Mouse (Mus musculus) lung, embryonic 14.5 days (tissue): ENCODE measurements around the gene Trmu. TPM values are rescaled to one million over a fixed set of nuclear protein-coding genes. Genes with fewer than 3 reads are reported as not detected.

Experiments
- ATAC-seq: fragments of 200-750 bp; cut with Nextera tagmentation; 2 replicates; pipeline ENCODE4 v1.8.0; 2017; ENCODE audit warnings: mild to moderate bottlenecking, moderate TSS enrichment, moderate library complexity; ENCODE audit not compliant: insufficient read depth
- DNase-seq: peaks from one replicate; pipeline ENCODE4 v3.0.0-alpha.2; 2015
- H3K27ac ChIP-seq: fragments of 300-500 bp; sonication (generic); 2 replicates; pipeline ENCODE4 v1.5.1; 2014; ENCODE audit warnings: low read depth, mild to moderate bottlenecking, moderate library complexity
- H3K27me3 ChIP-seq: fragments of 300-500 bp; sonication (generic); 2 replicates; pipeline ENCODE4 v1.6.1; 2014; ENCODE audit warnings: low read length, control low read depth; ENCODE audit not compliant: insufficient read depth
- H3K36me3 ChIP-seq: fragments of 300-500 bp; sonication (generic); 2 replicates; pipeline ENCODE4 v1.6.1; 2014; ENCODE audit warnings: control low read depth; ENCODE audit not compliant: insufficient read depth
- H3K4me1 ChIP-seq: fragments of 300-500 bp; sonication (generic); 2 replicates; pipeline ENCODE4 v1.6.1; 2014; ENCODE audit warnings: antibody characterized with exemption, control low read depth; ENCODE audit not compliant: insufficient read depth
- H3K4me2 ChIP-seq: fragments of 300-500 bp; sonication (generic); 2 replicates; pipeline ENCODE4 v1.6.1; 2014; ENCODE audit warnings: mild to moderate bottlenecking
- H3K4me3 ChIP-seq: fragments of 300-500 bp; sonication (generic); 2 replicates; pipeline ENCODE4 v1.5.1; 2014; ENCODE audit warnings: low read depth, low read length
- H3K9ac ChIP-seq: fragments of 300-500 bp; sonication (generic); 2 replicates; pipeline ENCODE4 v1.6.1; 2014
- H3K9me3 ChIP-seq: fragments of 300-500 bp; sonication (generic); 2 replicates; pipeline ENCODE4 v1.6.1; 2016; ENCODE audit warnings: low read depth, low read length, control low read depth
- CTCF ChIP-seq: IDR thresholded peaks from 2 replicates; pipeline ENCODE4 v1.5.1; 2016; ENCODE audit warnings: antibody characterized with exemption, low read depth
- WGBS: fragments of 180-500 bp; shearing (Covaris S2); extraction: QIAGEN DNeasy Blood & Tissue Kit; methylation state at CpG from one replicate; pipeline ENCODE4 v1.1.7; 2014; 5-methylcytosine and 5-hydroxymethylcytosine counted together
- polyA plus RNA-seq: library from polyadenylated mRNA; unstranded; fragments of >200 nt; fragmentation: Nextera tagmentation; extraction: Ambion mirVana; gene quantifications from 2 replicates; pipeline ENCODE4 v1.2.1, GENCODE M21; 2014

Trmu gene
- polyA plus RNA-seq, 1 experiment from 2014 or later, result 36.9 TPM

DNA sequence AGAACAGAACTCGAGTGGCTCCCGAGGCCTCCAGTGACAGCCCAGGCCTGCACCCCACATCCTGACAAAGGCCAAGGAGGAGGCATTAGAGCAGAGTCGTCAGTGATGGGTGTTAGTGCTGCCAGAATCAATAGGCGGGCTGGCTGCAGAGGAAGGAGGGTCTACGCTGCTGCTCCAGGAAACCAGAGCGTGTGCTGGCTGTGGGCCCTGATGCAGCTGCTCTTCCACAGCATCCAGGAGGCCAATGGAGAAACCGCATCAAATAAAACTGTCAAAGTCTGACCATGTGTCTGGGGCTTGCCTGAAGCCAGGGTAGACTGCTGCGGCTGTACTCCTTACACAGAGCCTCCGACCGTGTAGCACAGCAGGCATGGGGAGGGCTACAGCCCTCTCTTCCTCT, 18.0 kb downstream of the Trmu start:
- no peaks in the 10 kb centered on the region for H3K27me3 ChIP-seq
- no peaks in the 10 kb centered on the region for H3K9me3 ChIP-seq
- no peak overlapping the region for H3K9ac ChIP-seq
- TF ChIP-seq CTCF, result no peak
- H3K4me1 ChIP-seq, result no peaks in the 10 kb centered on the region
- H3K36me3 ChIP-seq, result peaks cover 83% of the 10 kb centered on the region
- no peak overlapping the region for H3K4me3 ChIP-seq
- H3K4me2 ChIP-seq, result no peak overlapping the region
- ATAC-seq, result no peak
- no peak overlapping the region for H3K27ac ChIP-seq
- no peak for DNase-seq
- 83% methylated on average over 10 of the region's 10 CpGs for WGBS

DNA sequence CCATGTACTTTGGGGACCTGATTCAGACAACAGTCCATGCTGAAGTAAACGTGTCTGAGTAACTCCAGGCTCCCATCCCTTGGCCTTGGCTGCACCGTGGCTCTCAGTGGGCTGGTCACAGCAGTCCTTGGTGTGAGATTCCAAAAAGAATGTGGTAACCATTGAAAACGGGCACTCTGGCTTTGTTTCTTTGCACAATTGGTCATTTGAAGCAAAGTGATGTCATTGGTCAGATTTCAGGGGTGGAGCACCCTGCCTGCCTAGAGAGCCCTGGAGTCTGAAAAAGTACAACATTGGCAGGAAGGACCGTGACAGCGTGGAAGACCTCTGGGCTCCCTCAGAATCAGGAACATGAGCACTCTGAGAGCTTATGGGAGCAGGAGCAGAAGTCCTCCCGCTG, 20.3 kb downstream of the Trmu start:
- WGBS, result 73% methylated on average over 6 of the region's 6 CpGs
- Histone ChIP-seq H3K27ac (no peak overlapping the region), H3K4me3 (no peak overlapping the region), H3K9me3 (no peaks in the 10 kb centered on the region), H3K4me1 (no peaks in the 10 kb centered on the region), H3K4me2 (no peak overlapping the region), H3K9ac (no peak overlapping the region), H3K36me3 (peaks cover 70% of the 10 kb centered on the region), H3K27me3 (no peaks in the 10 kb centered on the region)
- no peak for DNase-seq
- no peak for ATAC-seq
- no peak for TF ChIP-seq CTCF

DNA sequence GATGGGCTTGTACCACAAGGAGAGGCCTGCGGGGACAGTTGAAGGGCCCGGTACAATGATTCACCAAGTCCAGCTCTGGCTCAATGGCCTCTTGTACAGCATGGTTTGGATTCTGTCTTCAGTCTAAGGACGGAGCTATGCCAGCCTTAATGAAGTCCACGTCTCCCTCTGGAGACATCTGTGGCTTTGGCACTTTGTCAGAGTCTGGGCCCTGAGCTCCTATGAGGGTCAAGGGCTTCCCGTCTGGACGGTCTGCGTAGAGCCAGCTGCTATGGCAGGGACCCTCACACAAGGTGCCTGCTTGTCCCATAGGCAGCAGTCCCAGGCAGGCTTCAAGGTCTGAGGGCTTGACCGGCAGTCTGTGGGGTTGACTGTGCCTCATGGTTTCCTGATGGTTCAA, 21.2 kb downstream of the Trmu start:
- H3K36me3 ChIP-seq, result peaks cover 61% of the 10 kb centered on the region
- no peaks in the 10 kb centered on the region for H3K9me3 ChIP-seq

DNA sequence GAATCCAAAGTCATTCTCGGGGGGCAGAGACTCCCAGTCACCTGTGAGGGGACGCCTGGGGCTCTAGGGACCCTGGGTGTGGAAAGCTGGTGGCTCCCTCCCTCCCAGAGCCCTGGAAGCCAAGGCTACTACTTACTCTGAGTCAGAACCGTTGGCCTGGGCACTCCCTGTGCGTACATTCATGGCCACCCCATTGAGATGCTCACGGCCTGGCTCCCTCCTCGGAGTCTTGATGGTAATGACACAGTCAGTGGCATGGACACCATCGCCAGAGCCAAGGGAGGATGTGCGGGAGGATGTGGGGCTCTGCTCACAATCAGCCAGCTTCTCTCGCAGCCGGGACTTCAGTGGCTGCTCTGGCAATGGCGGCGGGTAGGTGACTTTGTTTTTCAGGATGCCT, 21.7 kb downstream of the Trmu start:
- Histone ChIP-seq H3K4me3 (no peak overlapping the region), H3K36me3 (peaks cover 56% of the 10 kb centered on the region), H3K4me1 (no peaks in the 10 kb centered on the region), H3K9me3 (no peaks in the 10 kb centered on the region), H3K9ac (no peak overlapping the region), H3K4me2 (no peak overlapping the region), H3K27me3 (no peaks in the 10 kb centered on the region), H3K27ac (no peak overlapping the region)
- ATAC-seq, result no peak
- no peak for TF ChIP-seq CTCF
- no peak for DNase-seq
- 73% methylated on average over 12 of the region's 12 CpGs for WGBS

More for the DNA sequence above, 21.2 kb downstream of the Trmu start:
- no peak overlapping the region for H3K27ac ChIP-seq
- H3K4me1 ChIP-seq, result no peaks in the 10 kb centered on the region
- ATAC-seq (no peak), DNase-seq (no peak)
- H3K9ac ChIP-seq, result no peak overlapping the region
- no peak overlapping the region for H3K4me2 ChIP-seq
- H3K4me3 ChIP-seq, result no peak overlapping the region
- no peaks in the 10 kb centered on the region for H3K27me3 ChIP-seq
- no peak for TF ChIP-seq CTCF
- 78% methylated on average over 8 of the region's 8 CpGs for whole genome bisulfite sequencing

DNA sequence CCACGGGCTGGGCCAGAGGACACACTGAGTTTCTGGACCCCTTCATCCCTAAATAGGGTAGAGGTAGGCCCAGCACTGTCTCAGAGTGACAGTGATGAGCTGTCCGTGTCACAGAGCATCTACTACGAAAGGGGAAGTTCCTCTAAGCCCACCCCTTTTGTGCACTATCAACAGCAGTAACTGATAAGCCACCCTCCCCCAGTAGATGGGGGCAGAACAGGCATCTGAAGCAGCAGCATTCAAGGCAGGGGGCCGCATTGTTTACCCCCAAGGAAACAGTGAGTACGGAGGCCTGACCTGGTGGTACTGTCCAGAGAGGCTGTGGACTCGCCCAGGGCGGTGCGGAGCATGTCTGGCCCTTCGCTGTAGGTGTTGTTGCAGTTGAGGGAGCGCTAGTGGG, 23.4 kb downstream of the Trmu start:
- TF ChIP-seq CTCF, result no peak
- no peak for ATAC-seq

DNA sequence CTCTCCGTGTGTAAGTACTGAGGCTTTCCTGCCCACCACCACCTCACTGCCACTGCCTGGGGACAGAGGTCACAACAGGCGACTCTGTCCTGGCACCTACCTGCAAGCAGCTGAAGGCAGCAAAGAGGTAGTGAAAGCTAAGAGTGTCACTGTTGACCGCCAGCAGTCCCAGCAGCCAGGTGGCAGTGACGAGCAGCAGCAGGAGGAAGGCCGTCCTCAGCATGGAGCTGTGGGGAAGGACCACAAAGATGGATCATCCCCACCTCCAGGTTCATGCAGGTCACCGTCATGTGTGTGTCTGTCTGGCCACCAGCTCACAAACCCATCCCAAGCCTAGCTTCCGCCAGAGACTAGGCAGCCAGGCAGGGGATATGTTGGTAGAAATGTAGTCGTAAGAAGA, 24.7 kb downstream of the Trmu start:
- no peak for DNase-seq
- 54% methylated on average over 8 of the region's 8 CpGs for WGBS
- H3K4me1 ChIP-seq, result no peaks in the 10 kb centered on the region

More for the DNA sequence above, 23.4 kb downstream of the Trmu start:
- Histone ChIP-seq H3K9me3 (no peaks in the 10 kb centered on the region), H3K9ac (no peak overlapping the region), H3K4me2 (no peak overlapping the region), H3K27me3 (no peaks in the 10 kb centered on the region), H3K4me1 (no peaks in the 10 kb centered on the region), H3K4me3 (no peak overlapping the region), H3K27ac (no peak overlapping the region), H3K36me3 (peaks cover 42% of the 10 kb centered on the region)
- WGBS, result 70% methylated on average over 10 of the region's 10 CpGs
- no peak for DNase-seq

DNA sequence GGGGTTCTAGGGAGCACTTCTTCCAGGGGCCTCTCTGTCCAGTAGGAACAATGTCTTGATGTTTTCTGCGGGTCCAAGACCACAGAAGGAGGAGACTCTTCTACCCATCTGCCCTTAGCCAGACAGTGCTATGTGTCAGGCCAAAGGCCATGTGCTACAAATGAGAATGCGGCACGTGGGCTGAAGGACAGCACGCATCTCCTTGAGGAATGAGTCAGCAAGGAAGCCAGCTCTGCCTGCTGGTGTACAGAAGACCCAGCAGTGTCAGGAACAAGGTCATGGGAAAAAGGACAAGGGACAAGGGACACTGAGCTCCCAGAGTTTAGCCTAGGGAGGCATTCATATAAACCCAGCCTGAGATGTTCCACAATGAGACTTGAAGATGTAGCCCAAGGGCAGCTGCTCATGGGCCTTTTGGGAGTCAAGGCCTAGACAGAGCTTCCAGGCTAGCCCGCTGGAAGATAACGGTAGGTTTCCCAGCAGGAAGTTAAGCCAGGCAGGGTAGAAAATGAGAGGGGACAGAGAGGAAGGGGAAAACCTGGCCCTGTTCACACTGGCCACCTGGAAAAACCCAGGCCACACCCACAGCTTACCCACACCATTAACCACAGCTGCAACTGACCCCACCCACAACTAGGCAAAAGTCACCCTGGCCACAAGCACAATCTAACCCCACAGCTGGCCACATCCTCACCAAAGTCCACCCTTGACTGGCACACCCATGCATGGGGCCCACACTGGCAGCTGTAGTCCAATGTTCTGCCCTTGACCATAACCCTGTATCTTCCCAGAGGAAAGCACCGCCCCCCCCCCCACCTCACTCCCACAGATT, 29.8 kb downstream of the Trmu start:
- no peak overlapping the region for H3K4me2 ChIP-seq
- no peak overlapping the region for H3K27ac ChIP-seq
- 72% methylated on average over 7 of the region's 7 CpGs for WGBS
- DNase-seq (no peak), ATAC-seq (0 out of 2 replicates have a peak, but pooled peaks have one; percentile 15)
- H3K27me3 ChIP-seq, result no peaks in the 10 kb centered on the region
- H3K4me1 ChIP-seq, result no peaks in the 10 kb centered on the region
- no peaks in the 10 kb centered on the region for H3K9me3 ChIP-seq
- no peak for TF ChIP-seq CTCF
- H3K9ac ChIP-seq, result no peak overlapping the region
- H3K36me3 ChIP-seq, result no peaks in the 10 kb centered on the region
- H3K4me3 ChIP-seq, result no peak overlapping the region

More for the DNA sequence above, 24.7 kb downstream of the Trmu start:
- ATAC-seq, result no peak
- Histone ChIP-seq H3K4me2 (no peak overlapping the region), H3K4me3 (no peak overlapping the region), H3K9me3 (no peaks in the 10 kb centered on the region), H3K9ac (no peak overlapping the region), H3K36me3 (peaks cover 29% of the 10 kb centered on the region), H3K27ac (no peak overlapping the region), H3K27me3 (no peaks in the 10 kb centered on the region)
- peak; percentile 70 for TF ChIP-seq CTCF
